Mouse (Mus musculus) thymus, adult 2 months (tissue): Measurements from ENCODE around the gene Dcdc2b.

ENCODE experiments used
- CTCF ChIP-seq: fragments of 200-500 bp; IDR thresholded peaks from 2 replicates; pipeline ENCODE4 v1.5.1; 2012; ENCODE audit warnings: mild to moderate bottlenecking, control low read depth, low read length, moderate library complexity, borderline replicate concordance; ENCODE audit not compliant: control insufficient read depth, poor library complexity, insufficient read depth; ENCODE audit errors: extremely low read depth
- POLR2A ChIP-seq: fragments of 200-500 bp; IDR thresholded peaks from 2 replicates; pipeline ENCODE4 v1.6.1; 2012; ENCODE audit warnings: mild to moderate bottlenecking, low read length, control low read depth, moderate library complexity; ENCODE audit not compliant: control insufficient read depth, poor library complexity, insufficient read depth; ENCODE audit errors: extremely low read depth

DNA sequence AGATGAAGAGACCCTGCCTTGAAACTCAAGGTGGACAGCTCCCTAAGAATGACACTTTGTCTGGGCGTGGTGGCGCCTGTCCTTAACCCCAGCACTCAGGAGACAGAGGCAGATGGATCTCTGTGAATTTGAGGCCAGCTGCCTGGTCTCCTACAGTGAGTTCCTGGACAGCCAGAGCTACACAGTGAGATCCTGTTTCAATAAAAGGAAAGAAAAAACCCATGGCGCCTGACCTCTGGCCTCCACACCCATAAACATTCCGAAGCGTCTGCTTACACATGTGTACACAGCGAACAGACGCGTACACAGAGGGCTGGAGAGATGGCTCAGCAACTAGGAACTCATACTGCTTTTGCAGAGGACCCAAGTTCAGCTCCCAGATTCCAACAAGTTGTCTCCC, 50.3 kb downstream of the Dcdc2b start:
- TF ChIP-seq POLR2A (no peak), CTCF (no peak)
